Mouse (Mus musculus) embryonic facial prominence, embryonic 11.5 days (tissue): Measurements from ENCODE around the gene Col27a1. TPM values are rescaled to one million over a fixed set of nuclear protein-coding genes. Genes with fewer than 3 reads are reported as not detected.

Experiments used
- ATAC-seq: fragments of 200-750 bp; cut with Nextera tagmentation; replicated peaks from 2 replicates; pipeline ENCODE4 v1.8.0; 2017; ENCODE audit warnings: low read depth; ENCODE audit not compliant: insufficient number of reproducible peaks, low FRiP score, low TSS enrichment
- DNase-seq: peaks from one replicate; pipeline ENCODE4 v3.0.0-alpha.2; 2015; ENCODE audit warnings: low spot score
- H3K27ac ChIP-seq: fragments of 300-500 bp; sonication (generic); replicated peaks from 2 replicates; pipeline ENCODE4 v1.5.1; 2014; ENCODE audit warnings: mild to moderate bottlenecking, low read depth, low read length, control low read depth
- H3K27me3 ChIP-seq: fragments of 300-500 bp; sonication (generic); 2 replicates; pipeline ENCODE4 v1.6.1; 2014; ENCODE audit warnings: mild to moderate bottlenecking, low read length, moderate library complexity, mixed read lengths; ENCODE audit not compliant: control insufficient read depth, insufficient read depth
- H3K36me3 ChIP-seq: fragments of 300-500 bp; sonication (generic); replicated peaks from 2 replicates; pipeline ENCODE4 v1.6.1; 2014; ENCODE audit warnings: low read depth, mild to moderate bottlenecking, low read length, moderate library complexity, mixed read lengths; ENCODE audit not compliant: control insufficient read depth, insufficient read depth
- H3K4me1 ChIP-seq: fragments of 300-500 bp; sonication (generic); 2 replicates; pipeline ENCODE4 v1.6.1; 2014; ENCODE audit warnings: low read length, mixed read lengths; ENCODE audit not compliant: control insufficient read depth, insufficient read depth
- H3K4me2 ChIP-seq: fragments of 300-500 bp; sonication (generic); 2 replicates; pipeline ENCODE4 v1.6.1; 2014; ENCODE audit warnings: low read depth, mild to moderate bottlenecking, control low read depth, low read length, moderate library complexity
- H3K4me3 ChIP-seq: fragments of 300-500 bp; sonication (generic); 2 replicates; pipeline ENCODE4 v1.5.1; 2014; ENCODE audit warnings: low read depth, low read length, control low read depth
- H3K9ac ChIP-seq: fragments of 300-500 bp; sonication (generic); replicated peaks from 2 replicates; pipeline ENCODE4 v1.6.1; 2014; ENCODE audit warnings: mild to moderate bottlenecking, control low read depth, low read length
- H3K9me3 ChIP-seq: fragments of 300-500 bp; sonication (generic); replicated peaks from 2 replicates; pipeline ENCODE4 v1.6.1; 2016; ENCODE audit warnings: mild to moderate bottlenecking, low read length, inconsistent platforms, mixed read lengths; ENCODE audit not compliant: control insufficient read depth
- WGBS: fragments of 180-500 bp; shearing (Covaris S2); extraction: QIAGEN DNeasy Blood & Tissue Kit; methylation state at CpG from one replicate; pipeline ENCODE4 v1.1.7; 2014; 5-methylcytosine and 5-hydroxymethylcytosine counted together
- polyA plus RNA-seq: library from polyadenylated mRNA; unstranded; fragments of >200 nt; fragmentation: Nextera tagmentation; extraction: Ambion mirVana; gene quantifications from 2 replicates; pipeline ENCODE4 v1.2.1, GENCODE M21; 2014

Gene Col27a1
- polyA plus RNA-seq, 1 experiment from 2014 or later = 4.9 TPM

DNA sequence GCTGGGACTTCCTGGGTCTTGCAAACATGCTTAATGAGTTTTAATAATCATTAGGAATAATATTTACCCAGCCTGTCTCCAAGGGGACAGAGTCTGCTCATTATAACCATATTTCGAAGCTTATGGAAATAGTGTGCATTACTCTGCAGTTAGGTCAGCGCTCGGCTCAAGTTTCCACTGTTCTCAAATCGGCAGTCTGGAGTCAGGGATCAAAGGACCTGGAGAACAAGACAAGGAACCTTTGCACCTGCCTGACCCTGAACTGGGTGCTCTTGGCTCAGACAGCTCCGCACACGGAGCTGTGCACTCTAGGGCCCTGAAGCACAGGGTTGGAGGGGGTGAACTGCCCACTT, 13.1 kb downstream of the Col27a1 start:
- no peaks in the 10 kb centered on the region for H3K9me3 ChIP-seq
- H3K36me3 ChIP-seq = no peaks in the 10 kb centered on the region
- no peak overlapping the region; the same call in 1 of the 2 replicates for H3K27ac ChIP-seq
- no peaks in the 10 kb centered on the region for H3K27me3 ChIP-seq
- H3K9ac ChIP-seq = no peak overlapping the region
- no peak overlapping the region for H3K4me2 ChIP-seq
- ATAC-seq (no peak), DNase-seq (peak; percentile 23)
- 60% methylated on average over 6 of the region's 6 CpGs for WGBS
- H3K4me3 ChIP-seq = no peak overlapping the region
- H3K4me1 ChIP-seq = no peaks in the 10 kb centered on the region

DNA sequence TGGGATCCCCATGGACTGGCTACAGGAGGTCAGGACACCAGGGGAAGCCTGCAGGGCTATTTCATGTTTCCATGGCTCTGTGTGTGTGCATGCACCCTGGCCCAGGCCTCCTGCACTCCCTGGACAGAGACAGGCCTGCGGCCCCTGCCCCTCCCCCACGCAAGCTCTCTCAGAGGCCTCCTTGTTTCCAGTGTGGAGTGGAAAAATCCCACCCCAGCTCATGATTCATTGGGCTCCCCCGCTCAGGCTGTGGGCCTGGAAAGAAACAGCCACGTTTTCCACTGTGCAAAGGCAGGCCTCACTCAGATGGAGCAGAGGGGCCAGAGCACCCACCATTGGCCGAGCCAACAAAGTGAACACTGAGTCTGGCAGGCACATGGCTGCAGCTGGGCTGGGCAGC, 15.1 kb downstream of the Col27a1 start:
- H3K27ac ChIP-seq = no peak overlapping the region
- no peaks in the 10 kb centered on the region for H3K27me3 ChIP-seq
- 0 out of 2 replicates have a peak overlapping the region, but pooled peaks have one; percentile 1 for H3K9ac ChIP-seq
- H3K9me3 ChIP-seq = no peaks in the 10 kb centered on the region
- peak; percentile 37; the same call in 1 of the 2 replicates for ATAC-seq
- no peaks in the 10 kb centered on the region for H3K36me3 ChIP-seq
- H3K4me1 ChIP-seq = no peaks in the 10 kb centered on the region
- WGBS = 46% methylated on average over 5 of the region's 5 CpGs
- H3K4me3 ChIP-seq = no peak overlapping the region
- peak; percentile 14 for DNase-seq
- no peak overlapping the region for H3K4me2 ChIP-seq

DNA sequence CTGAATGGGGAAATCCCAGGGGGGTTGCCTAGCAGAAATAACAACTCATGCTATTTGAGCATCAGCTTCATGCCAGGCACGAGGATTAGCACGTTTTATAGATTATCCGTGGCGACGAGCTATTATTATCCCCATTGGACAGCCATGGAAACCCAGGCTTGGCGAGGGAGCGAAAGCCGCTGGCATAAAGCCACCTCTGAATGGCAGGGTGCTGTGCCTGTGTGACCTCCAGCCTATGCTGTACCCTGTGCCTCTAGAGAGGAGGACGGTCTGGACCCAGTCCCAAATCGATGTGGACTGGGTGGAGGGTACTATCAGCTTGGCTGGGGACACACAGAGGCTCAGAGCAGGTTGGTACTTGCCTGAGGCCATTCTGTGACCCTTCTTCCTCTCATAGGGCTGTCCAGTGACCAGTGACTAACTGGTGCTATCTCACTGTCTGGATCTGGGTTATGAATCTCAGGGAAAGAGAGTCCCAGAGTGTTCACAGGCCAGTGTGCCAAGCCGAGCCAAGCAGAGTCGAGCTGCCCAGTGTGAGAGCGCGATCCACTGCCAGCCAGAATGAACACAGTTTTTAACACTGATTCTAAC, 16.3 kb downstream of the Col27a1 start:
- Histone ChIP-seq H3K9ac (no peak overlapping the region), H3K27ac (no peak overlapping the region), H3K36me3 (no peaks in the 10 kb centered on the region), H3K4me2 (no peak overlapping the region), H3K27me3 (no peaks in the 10 kb centered on the region), H3K4me3 (no peak overlapping the region), H3K9me3 (no peaks in the 10 kb centered on the region), H3K4me1 (no peaks in the 10 kb centered on the region)
- ATAC-seq (no peak), DNase-seq (no peak)
- 84% methylated on average over 14 of the region's 14 CpGs for WGBS

DNA sequence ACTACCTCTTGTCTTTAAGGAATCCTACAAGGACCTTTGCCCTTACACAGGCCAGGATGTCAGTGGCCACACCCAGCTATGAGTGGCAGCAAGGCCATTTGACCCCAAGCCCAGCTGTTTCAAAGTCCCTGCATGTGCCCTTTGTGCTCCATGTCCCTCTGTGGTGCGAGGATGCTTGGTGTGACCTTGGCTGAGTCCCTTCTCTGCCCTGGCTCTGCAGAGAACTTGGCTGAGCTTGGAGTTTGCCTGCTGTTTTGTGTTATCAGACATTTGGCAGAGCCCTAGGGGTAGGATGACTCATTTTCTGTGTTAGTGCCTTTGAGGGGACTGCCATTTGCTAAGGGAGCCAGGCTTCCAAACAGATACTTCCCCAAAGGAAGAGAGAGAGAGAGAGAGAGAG, 17.3 kb downstream of the Col27a1 start:
- no peak overlapping the region for H3K27ac ChIP-seq
- ATAC-seq (no peak), DNase-seq (no peak)
- no peaks in the 10 kb centered on the region for H3K27me3 ChIP-seq
- no peak overlapping the region for H3K4me2 ChIP-seq
- H3K9me3 ChIP-seq = no peaks in the 10 kb centered on the region
- 64% methylated on average over 1 of the region's 1 CpGs for WGBS
- no peak overlapping the region for H3K9ac ChIP-seq
- H3K36me3 ChIP-seq = no peaks in the 10 kb centered on the region
- H3K4me1 ChIP-seq = no peaks in the 10 kb centered on the region
- no peak overlapping the region for H3K4me3 ChIP-seq

DNA sequence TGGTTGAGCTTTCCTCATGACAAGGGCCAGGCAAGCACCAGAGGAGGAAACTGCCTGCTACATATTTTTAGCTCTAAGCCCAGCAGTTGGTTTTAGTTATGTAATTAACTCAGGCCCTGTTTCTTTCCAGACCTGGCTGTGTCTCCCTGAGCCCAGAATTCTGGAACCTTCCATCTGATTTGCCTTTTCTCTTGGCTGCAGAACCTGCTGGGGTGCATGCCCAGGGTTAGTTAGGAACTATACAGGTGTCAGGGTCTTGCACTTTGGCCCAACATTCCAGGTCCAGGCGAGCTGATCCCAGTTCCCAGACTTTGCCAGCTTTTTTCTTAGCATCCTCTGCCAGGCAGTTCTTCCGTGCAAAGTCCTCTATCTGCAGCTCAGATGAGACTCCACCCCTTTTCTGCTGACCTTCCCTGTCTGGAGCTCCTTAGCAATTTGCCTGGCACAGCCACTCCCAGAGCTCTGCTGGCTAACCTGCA, 18.8 kb downstream of the Col27a1 start:
- Histone ChIP-seq H3K4me1 (no peaks in the 10 kb centered on the region), H3K27me3 (no peaks in the 10 kb centered on the region), H3K27ac (no peak overlapping the region), H3K9ac (no peak overlapping the region), H3K36me3 (no peaks in the 10 kb centered on the region), H3K9me3 (no peaks in the 10 kb centered on the region), H3K4me3 (no peak overlapping the region), H3K4me2 (no peak overlapping the region)
- no peak for DNase-seq
- no peak for ATAC-seq
- WGBS = 41% methylated on average over 2 of the region's 2 CpGs

DNA sequence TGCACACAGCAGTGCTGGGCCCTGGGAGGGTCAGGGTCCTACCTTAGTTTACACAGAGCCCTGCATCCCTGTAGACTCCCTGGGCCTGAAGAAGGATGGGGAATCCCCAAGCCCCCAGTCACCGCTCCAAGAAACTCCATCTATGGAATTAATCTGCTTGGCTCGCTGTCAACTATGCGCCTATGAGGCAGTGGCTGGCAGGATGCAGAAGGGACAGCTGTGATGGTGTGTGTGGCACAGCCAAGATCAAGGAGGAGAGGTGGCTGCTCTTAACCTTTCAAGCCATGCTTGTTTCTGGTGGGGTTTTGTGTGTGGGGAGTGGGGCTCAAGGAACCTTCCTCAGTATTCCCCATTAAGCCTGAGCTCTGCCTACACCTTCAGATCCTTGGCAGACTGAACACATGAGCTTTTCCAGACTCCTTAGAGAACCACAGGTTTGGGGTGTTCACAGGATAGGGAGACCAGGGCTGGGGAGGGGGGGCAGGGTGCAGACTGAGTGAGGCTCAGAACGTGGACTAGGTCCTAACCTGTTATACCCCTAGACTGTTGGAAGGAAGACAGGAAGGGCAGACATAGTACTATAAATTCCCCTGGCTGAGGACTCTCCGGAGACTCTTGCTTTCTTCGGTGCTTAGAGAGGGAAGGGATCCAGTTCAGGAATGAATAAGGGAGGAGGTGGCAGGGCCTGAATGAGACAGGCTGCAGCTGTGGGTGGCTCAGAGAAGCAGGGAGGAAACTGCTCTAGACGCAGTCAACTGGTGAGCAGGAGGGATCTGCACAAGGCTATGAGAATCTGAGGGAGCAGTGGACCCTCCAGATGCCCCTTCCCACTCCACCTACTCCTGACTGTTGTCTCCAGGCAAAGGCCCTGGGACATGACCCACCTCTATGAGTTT, 20.0 kb downstream of the Col27a1 start:
- Histone ChIP-seq H3K36me3 (no peaks in the 10 kb centered on the region), H3K27ac (no peak overlapping the region), H3K9me3 (no peaks in the 10 kb centered on the region), H3K27me3 (no peaks in the 10 kb centered on the region), H3K4me3 (no peak overlapping the region), H3K4me2 (no peak overlapping the region), H3K9ac (no peak overlapping the region), H3K4me1 (peaks cover 5% of the 10 kb centered on the region)
- no peak for DNase-seq
- WGBS = 85% methylated on average over 7 of the region's 7 CpGs
- no peak for ATAC-seq

DNA sequence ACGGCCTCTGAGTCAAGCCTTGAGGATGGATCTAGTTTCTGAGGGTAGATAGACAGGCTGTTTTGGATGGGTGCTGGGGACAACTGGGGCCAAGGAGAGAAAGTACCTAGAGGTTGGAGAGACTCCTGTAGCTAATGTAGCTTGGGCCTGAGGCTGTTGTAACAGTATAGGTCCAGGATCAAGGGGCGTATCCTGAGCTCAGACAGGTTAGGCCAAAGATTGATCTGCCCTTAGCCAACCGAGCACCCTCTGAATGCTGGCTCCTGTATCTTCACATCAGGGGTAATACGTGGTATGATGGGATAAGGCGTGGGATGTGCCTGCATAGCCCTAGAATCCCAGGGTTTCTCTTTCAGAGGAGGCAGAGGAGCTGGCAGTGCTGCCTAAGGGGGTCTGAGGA, 21.0 kb downstream of the Col27a1 start:
- Histone ChIP-seq H3K4me2 (no peak overlapping the region), H3K36me3 (no peaks in the 10 kb centered on the region), H3K27ac (no peak overlapping the region), H3K27me3 (no peaks in the 10 kb centered on the region), H3K9me3 (no peaks in the 10 kb centered on the region), H3K4me3 (no peak overlapping the region), H3K9ac (no peak overlapping the region), H3K4me1 (peaks cover 5% of the 10 kb centered on the region)
- no peak for ATAC-seq
- no peak for DNase-seq
- 91% methylated on average over 5 of the region's 5 CpGs for WGBS

DNA sequence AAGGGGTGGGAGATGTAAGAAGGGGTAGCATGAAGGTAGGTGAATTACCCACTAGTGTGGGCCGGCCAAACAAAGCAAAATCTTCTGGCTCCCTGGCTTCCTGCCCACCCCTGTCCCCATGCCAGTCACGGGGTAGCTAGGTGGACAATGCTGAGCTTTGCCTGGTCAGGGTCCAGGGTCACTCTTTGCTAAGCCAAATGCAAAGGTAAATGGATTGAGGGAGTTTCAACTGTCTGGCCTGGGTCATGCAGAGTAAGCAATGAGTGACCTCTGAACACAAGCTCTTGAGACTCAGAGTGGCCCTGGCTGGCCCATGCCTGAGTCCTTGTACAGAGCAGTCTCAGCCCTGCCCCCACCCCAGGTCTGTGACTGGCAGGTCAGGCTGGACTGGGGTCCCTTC, 22.4 kb downstream of the Col27a1 start:
- no peaks in the 10 kb centered on the region for H3K27me3 ChIP-seq
- peaks cover 5% of the 10 kb centered on the region for H3K4me1 ChIP-seq
- DNase-seq (no peak), ATAC-seq (no peak)
- H3K9me3 ChIP-seq = no peaks in the 10 kb centered on the region
- no peak overlapping the region for H3K27ac ChIP-seq
- H3K36me3 ChIP-seq = peaks cover 2% of the 10 kb centered on the region; the same call in 1 of the 2 replicates
- no peak overlapping the region for H3K4me3 ChIP-seq
- H3K9ac ChIP-seq = no peak overlapping the region
- H3K4me2 ChIP-seq = no peak overlapping the region
- WGBS = 51% methylated on average over 2 of the region's 2 CpGs
